Mouse (Mus musculus) lung, postnatal 0 days (tissue): ENCODE data around the gene Rpl22l1. TPM values are rescaled to one million over a fixed set of nuclear protein-coding genes. Genes with fewer than 3 reads are reported as not detected.

Source experiments
- ATAC-seq: fragments of 200-750 bp; cut with Nextera tagmentation; 2 replicates; pipeline ENCODE4 v1.8.0; 2017; ENCODE audit warnings: moderate library complexity
- DNase-seq: peaks from one replicate; pipeline ENCODE4 v3.0.0-alpha.2; 2016; ENCODE audit warnings: low spot score
- H3K27ac ChIP-seq: fragments of 300-500 bp; sonication (generic); 2 replicates; pipeline ENCODE4 v1.5.1; 2014; ENCODE audit warnings: antibody characterized with exemption, mild to moderate bottlenecking, low read length, mixed read lengths
- H3K27me3 ChIP-seq: fragments of 300-500 bp; sonication (generic); replicated peaks from 2 replicates; pipeline ENCODE4 v1.6.1; 2014; ENCODE audit warnings: low read length, mixed read lengths; ENCODE audit not compliant: insufficient read depth
- H3K36me3 ChIP-seq: fragments of 300-500 bp; sonication (generic); 2 replicates; pipeline ENCODE4 v1.6.1; 2014; ENCODE audit warnings: low read length, mixed read lengths; ENCODE audit not compliant: insufficient read depth
- H3K4me1 ChIP-seq: fragments of 300-500 bp; sonication (generic); 2 replicates; pipeline ENCODE4 v1.6.1; 2014; ENCODE audit warnings: antibody characterized with exemption, low read depth, low read length, mixed read lengths; ENCODE audit not compliant: insufficient read depth
- H3K4me2 ChIP-seq: fragments of 300-500 bp; sonication (generic); replicated peaks from 2 replicates; pipeline ENCODE4 v1.6.1; 2014; ENCODE audit warnings: low read depth, mild to moderate bottlenecking, low read length, moderate library complexity, mixed read lengths
- H3K4me3 ChIP-seq: fragments of 300-500 bp; sonication (generic); 2 replicates; pipeline ENCODE4 v1.5.1; 2014; ENCODE audit warnings: low read depth, low read length
- H3K9ac ChIP-seq: fragments of 300-500 bp; sonication (generic); replicated peaks from 2 replicates; pipeline ENCODE4 v1.6.1; 2014; ENCODE audit warnings: low read depth, mild to moderate bottlenecking
- H3K9me3 ChIP-seq: fragments of 300-500 bp; sonication (generic); 2 replicates; pipeline ENCODE4 v1.6.1; 2016; ENCODE audit warnings: low read length, mixed read lengths
- CTCF ChIP-seq: IDR thresholded peaks from 2 replicates; pipeline ENCODE4 v1.5.1; 2016; ENCODE audit warnings: antibody characterized with exemption, mild to moderate bottlenecking
- EP300 ChIP-seq: IDR thresholded peaks from 2 replicates; pipeline ENCODE4 v1.6.1; 2016; ENCODE audit warnings: antibody characterized with exemption, mild to moderate bottlenecking, control low read depth
- WGBS: fragments of 180-500 bp; shearing (Covaris S2); extraction: QIAGEN DNeasy Blood & Tissue Kit; methylation state at CpG from one replicate; pipeline ENCODE4 v1.1.7; 2014; 5-methylcytosine and 5-hydroxymethylcytosine counted together
- polyA plus RNA-seq: library from polyadenylated mRNA; unstranded; fragments of >200 nt; fragmentation: Nextera tagmentation; extraction: Ambion mirVana; gene quantifications from 2 replicates; pipeline ENCODE4 v1.2.1, GENCODE M21; 2015

Gene Rpl22l1
- polyA plus RNA-seq, 1 experiment from 2014 or later = 279 TPM

DNA sequence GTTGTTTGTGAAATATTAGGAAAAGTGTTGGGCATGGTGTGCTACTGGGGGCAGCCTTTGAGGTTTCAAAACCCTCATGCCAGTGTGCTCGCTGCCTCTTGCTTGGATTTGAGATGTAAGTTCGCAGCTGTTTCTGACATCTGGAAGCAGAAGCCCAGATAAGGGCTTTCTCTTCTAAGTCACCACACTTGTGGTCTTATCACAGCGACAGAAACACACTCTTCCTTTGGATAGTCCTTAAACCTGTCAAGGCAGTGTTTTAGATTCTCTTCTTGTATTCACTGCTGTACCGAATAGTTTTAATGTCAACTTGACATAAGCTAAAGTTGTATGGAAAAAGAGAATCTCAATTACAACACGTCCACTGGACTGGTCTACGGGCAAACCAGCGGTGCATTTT is 29.9 kb upstream of the Rpl22l1 start:
- Histone ChIP-seq H3K4me3 (no peak overlapping the region), H3K9me3 (no peaks in the 10 kb centered on the region), H3K9ac (no peak overlapping the region), H3K4me2 (no peak overlapping the region), H3K27me3 (no peaks in the 10 kb centered on the region), H3K4me1 (no peaks in the 10 kb centered on the region), H3K36me3 (no peaks in the 10 kb centered on the region), H3K27ac (no peak overlapping the region)
- ATAC-seq (no peak), DNase-seq (no peak)
- 82% methylated on average over 7 of the region's 7 CpGs for WGBS
- TF ChIP-seq EP300 (no peak), CTCF (no peak)

DNA sequence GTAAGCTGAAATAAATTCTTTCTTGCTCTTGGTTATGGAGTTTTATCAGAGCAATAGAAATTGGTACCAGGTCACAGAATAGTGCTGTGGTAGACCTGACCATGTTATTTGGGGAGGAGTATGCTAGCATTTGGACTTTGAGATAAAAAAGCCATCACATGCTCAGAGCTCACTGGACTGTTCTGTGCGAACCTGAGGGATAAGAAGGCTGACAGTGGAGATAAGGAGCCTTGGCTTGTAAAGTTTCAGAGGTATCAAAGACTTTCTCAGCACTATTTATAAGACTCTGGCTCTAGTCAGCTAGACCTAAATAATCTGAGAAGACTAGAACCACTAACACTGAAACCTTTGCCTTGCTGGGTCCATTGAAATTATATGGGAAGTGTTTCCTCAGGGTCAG is 29.3 kb upstream of the Rpl22l1 start:
- H3K27ac ChIP-seq = no peak overlapping the region
- DNase-seq = no peak
- H3K9me3 ChIP-seq = no peaks in the 10 kb centered on the region
- 78% methylated on average over 1 of the region's 1 CpGs for WGBS
- TF ChIP-seq EP300 = no peak
- TF ChIP-seq CTCF = no peak
- H3K9ac ChIP-seq = no peak overlapping the region
- H3K4me3 ChIP-seq = no peak overlapping the region
- H3K4me2 ChIP-seq = no peak overlapping the region
- H3K36me3 ChIP-seq = no peaks in the 10 kb centered on the region
- no peaks in the 10 kb centered on the region for H3K4me1 ChIP-seq
- no peaks in the 10 kb centered on the region for H3K27me3 ChIP-seq
- no peak for ATAC-seq

- H3K4me1 ChIP-seq = no peaks in the 10 kb centered on the region
- H3K36me3 ChIP-seq = no peaks in the 10 kb centered on the region
- no peaks in the 10 kb centered on the region for H3K9me3 ChIP-seq
- H3K9ac ChIP-seq = no peak overlapping the region
- H3K27ac ChIP-seq = no peak overlapping the region
- 77% methylated on average over 1 of the region's 1 CpGs for WGBS
- DNase-seq = no peak
- TF ChIP-seq CTCF (no peak), EP300 (no peak)
- no peak for ATAC-seq
- no peaks in the 10 kb centered on the region for H3K27me3 ChIP-seq
- H3K4me3 ChIP-seq = no peak overlapping the region
- H3K4me2 ChIP-seq = no peak overlapping the region
These were observed 28.7 kb upstream of the Rpl22l1 start for GRCm38 (mm10) chr3:28776491-28776890.

DNA sequence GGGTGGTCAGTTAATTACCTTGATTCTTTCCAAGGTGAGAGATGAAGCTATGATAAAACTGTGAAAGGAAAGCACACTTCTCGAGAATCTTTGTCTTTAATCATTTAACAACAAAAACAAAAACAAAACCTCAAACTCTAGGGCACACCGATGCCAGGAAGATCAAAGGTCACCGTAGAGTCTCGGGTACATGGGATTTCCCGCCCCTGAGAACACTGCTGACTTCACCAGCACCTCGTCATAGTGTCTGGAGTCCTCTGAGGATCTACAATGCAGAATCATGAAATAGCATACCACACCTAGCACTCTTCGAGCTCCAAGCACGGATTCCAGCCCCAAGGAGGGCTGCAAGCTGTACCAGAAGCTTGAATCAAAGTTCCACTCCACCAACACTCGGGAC is 24.7 kb upstream of the Rpl22l1 start:
- DNase-seq = no peak
- WGBS = 67% methylated on average over 9 of the region's 9 CpGs
- peak; percentile 41 for ATAC-seq
- H3K4me1 ChIP-seq = 0 out of 2 replicates have a peak, but pooled peaks cover 4% of the 10 kb centered on the region
- TF ChIP-seq EP300 = no peak
- TF ChIP-seq CTCF = no peak
- H3K9me3 ChIP-seq = no peaks in the 10 kb centered on the region
- peak overlapping the region; percentile 99; the same call in 1 of the 2 replicates for H3K4me2 ChIP-seq
- no peak overlapping the region for H3K27ac ChIP-seq
- H3K27me3 ChIP-seq = no peaks in the 10 kb centered on the region
- no peak overlapping the region for H3K9ac ChIP-seq
- no peaks in the 10 kb centered on the region for H3K36me3 ChIP-seq
- 0 out of 2 replicates have a peak overlapping the region, but pooled peaks have one; percentile 56 for H3K4me3 ChIP-seq

- DNase-seq (peak; percentile 95), ATAC-seq (peak; percentile 99)
- 6% methylated on average over 24 of the region's 46 CpGs for WGBS
- no peaks in the 10 kb centered on the region for H3K27me3 ChIP-seq
- no peak within 1 kb of the TSS for H3K27ac ChIP-seq
- H3K4me3 ChIP-seq = peak within 1 kb of the TSS; percentile 56
- H3K4me1 ChIP-seq = 0 out of 2 replicates have a peak, but pooled peaks cover 4% of the 10 kb centered on the region
- no peaks in the 10 kb centered on the region for H3K36me3 ChIP-seq
- no peak for TF ChIP-seq CTCF
- TF ChIP-seq EP300 = no peak
- H3K4me2 ChIP-seq = peak within 1 kb of the TSS; percentile 99
- H3K9ac ChIP-seq = peak within 1 kb of the TSS; percentile 51
- H3K9me3 ChIP-seq = no peaks in the 10 kb centered on the region
These were observed 24.2 kb upstream of the Rpl22l1 start, which contains the start of gene Eif5a2 for GRCm38 (mm10) chr3:28780994-28781393. Gene Eif5a2 (plus strand): TSS chr3:28781276.

GRCm38 (mm10) chr3:28781422-28781821 is 23.8 kb upstream of the Rpl22l1 start:
- TF ChIP-seq CTCF = no peak
- TF ChIP-seq EP300 = no peak
- Histone ChIP-seq H3K4me3 (peak overlapping the region; percentile 56), H3K27ac (no peak overlapping the region), H3K27me3 (no peaks in the 10 kb centered on the region), H3K4me1 (0 out of 2 replicates have a peak, but pooled peaks cover 4% of the 10 kb centered on the region), H3K36me3 (no peaks in the 10 kb centered on the region), H3K4me2 (peak overlapping the region; percentile 99), H3K9me3 (no peaks in the 10 kb centered on the region), H3K9ac (peak overlapping the region; percentile 51)
- 0% methylated on average over 7 of the region's 41 CpGs for WGBS
- ATAC-seq = peak; percentile 46
- no peak for DNase-seq

- Histone ChIP-seq H3K4me2 (peak overlapping the region; percentile 99), H3K27me3 (no peaks in the 10 kb centered on the region), H3K27ac (no peak overlapping the region), H3K9me3 (no peaks in the 10 kb centered on the region), H3K9ac (peak overlapping the region; percentile 51; the same call in 1 of the 2 replicates), H3K4me3 (peak overlapping the region; percentile 56), H3K36me3 (no peaks in the 10 kb centered on the region), H3K4me1 (0 out of 2 replicates have a peak, but pooled peaks cover 4% of the 10 kb centered on the region)
- ATAC-seq (no peak), DNase-seq (no peak)
- 20% methylated on average over 14 of the region's 14 CpGs for WGBS
- TF ChIP-seq EP300 (no peak), CTCF (no peak)
These were observed 23.4 kb upstream of the Rpl22l1 start for GRCm38 (mm10) chr3:28781848-28782247.
